Mouse (Mus musculus): Measurements from ENCODE around the gene Plxnc1.

The Plxnc1 gene

DNA sequence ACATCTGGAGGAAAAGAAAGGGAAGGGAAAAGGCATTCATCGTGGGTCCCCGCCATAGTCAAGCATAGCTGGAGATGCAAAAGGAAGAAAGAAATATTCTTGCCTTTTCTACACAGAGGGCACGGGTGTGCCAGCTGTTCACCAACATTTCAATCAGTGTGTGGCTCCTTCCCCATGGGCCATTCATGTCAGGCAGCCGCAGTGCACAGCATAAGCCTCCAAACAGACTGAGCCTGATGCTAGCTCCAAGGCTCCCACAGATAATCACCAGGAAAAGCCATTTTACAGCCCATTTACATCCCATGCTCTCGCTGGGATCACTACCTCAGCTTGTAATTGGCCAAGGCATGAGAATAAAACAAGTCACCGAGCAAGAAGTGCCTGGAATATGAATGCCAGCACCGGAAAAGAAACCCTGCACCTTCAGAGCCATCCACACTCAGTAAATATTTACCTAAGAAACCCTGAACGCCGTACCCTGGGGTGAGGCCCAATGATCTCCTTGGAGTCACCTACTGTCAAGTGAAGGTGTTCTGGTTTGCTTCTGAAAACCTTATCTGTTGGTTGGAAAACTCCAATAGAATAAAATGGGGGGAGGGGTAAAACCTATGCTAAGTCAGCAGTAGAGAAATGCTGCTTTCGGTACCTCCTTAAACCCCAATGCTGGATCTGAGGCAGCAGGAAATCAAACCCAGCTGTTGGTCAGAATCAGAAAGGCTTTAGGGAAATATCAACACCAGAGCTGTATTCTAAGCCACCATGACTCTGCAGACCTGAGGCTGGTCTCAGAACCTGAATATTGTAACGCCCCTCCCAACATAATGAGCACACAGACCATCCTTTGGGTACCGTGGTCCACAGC is 77.4 kb downstream of the Plxnc1 start:
- DNase-seq (ENCODE audit: low read depth, low spot score) = no peak

DNA sequence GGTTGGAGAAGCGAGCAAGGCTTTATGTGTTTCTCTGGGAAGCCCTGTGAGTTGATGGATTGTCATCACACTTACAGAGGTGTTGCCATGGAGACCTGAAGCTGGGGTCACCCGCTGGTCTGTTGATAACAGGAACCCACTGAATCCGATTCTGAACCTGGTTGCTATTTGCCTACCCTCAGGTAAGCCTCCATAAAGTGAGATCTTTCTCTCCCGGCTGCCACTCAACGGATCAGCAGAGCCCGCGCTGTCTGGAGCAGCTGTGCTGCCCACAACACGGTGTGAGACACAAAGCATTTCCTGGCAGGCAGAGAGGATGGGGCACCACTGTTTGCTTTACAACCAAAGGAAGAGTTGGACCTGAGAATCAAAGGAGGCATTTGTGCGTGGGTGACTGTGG is 79.4 kb downstream of the Plxnc1 start:
- no peak for DNase-seq (ENCODE audit: low read depth, low spot score)

DNA sequence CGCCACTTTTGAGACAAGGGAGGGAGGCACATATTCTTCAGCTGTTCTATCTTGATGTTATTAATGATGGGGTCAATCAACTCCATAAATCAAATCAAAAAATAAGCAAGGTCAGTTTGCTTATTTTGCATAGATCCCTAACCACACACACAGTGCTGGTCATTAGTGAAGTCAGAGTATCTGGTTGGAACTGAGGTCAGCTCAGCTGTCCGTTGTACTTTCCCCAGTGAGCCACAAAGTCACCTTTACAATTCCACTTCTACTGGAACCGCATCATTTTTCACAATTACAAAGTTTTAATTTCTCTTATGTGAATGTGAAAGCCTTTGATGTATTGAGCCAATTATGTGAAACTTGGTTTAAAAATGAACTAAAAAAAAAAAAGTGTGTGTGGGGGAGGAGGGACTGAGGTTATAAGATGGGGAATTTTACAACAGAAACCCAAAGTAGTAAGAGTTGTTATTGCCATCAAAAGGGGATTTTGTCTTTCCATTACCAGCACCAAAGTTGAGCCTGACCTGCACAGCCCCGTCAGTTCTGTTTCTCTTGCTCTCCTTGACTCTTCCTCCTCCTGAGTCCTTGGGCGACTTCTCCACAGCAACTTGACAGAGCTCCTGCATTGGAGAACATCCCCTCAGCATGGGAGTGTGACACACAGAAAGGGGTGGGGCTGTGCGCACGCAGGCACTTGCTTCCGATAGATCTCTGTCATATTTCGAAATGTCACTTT is 80.3 kb downstream of the Plxnc1 start:
- no peak for DNase-seq (ENCODE audit: low read depth, low spot score)

DNA sequence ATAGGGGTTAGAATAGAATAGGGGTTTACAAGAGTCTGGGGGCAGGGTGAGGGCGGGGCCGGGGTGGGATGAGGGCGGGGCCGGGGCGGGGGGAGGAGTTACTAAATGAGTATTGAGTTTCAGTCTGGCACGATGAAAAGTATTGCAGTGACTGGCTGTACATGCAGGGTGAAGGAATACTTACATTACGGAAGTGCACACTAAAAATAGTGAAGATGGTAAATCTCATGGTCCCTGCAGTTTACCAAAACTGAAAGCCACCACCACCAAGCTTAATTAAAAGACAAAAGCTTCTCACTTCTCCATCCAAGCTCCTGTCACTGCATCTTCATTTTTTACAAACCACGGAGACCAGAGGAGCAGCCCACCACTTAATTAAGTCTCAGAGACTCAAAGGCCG is 81.4 kb downstream of the Plxnc1 start:
- no peak for DNase-seq (ENCODE audit: low read depth, low spot score)

DNA sequence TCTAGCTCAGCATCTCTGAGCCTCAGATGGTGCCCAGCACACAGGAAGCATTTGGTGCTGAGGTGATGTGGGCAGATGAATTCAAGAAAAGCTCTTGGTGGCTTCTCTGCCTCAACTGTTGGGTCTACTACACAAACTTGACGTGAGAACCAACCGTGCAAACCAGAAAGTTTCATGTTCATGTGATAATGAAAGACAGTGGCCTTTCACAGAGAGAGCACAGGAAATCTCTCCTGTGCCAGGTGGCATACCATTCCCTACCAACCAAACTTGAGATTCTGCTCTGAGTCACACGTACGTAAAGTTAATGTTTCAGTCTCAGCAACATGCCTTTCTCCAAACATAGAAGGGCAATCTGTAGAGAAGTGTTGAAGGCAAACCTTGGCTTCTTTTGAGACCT is 83.8 kb downstream of the Plxnc1 start:
- no peak for DNase-seq (ENCODE audit: low read depth, low spot score)

DNA sequence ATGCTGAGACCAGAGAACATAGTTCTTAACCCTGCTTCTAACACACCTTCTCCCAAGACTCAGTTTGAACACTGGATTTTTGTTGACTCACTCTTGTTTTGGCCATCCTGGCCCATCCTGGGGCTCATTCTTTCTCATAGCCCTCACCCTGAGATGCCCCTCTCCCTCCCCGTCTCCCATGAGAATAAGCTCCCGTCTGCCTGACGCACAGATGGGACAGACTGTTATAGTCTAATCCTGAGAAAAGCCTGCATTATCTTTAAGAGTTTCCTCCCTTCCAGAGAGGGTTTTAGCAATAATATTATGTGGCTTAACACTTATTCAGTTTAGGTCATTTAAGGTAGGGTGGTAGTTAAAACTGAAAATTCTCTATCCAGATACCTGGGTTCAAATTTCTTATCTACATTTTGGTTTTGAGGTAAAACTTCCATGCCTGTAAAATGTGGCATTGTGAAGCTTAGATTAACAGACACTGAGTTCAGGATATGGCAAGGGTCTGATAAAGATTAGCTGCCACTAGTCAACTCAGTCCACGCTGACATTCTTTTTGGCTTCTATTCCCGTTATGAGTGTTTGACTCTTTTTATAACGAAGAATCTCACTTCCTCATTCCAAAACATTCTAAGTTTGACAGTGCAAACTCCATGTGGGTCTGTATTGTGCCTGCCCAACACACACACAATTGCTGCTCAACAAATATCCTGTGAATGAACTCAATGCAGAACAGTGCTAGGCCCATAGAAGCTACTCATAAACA is 86.2 kb downstream of the Plxnc1 start:
- no peak for DNase-seq (ENCODE audit: low read depth, low spot score)

DNA sequence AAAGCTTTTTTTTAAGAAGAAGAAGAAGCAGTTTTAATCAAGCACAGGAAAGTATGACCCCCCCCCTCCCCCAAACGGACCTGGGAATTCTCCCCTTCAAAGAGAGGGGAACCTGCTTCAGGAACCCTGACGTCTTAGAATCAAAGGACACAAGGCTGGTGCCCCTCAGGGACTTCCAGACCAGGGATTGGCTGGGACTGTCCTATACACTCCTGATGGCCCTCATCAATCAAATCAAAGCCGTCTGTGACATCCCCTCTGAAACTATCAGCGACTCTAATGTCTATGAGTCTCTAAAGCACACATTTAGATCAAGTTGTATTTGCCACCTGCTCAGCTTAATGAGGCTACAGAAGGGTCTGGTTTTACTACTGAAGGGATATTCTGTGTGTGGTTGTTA is 94.1 kb downstream of the Plxnc1 start:
- no peak for DNase-seq (ENCODE audit: low read depth, low spot score)

DNA sequence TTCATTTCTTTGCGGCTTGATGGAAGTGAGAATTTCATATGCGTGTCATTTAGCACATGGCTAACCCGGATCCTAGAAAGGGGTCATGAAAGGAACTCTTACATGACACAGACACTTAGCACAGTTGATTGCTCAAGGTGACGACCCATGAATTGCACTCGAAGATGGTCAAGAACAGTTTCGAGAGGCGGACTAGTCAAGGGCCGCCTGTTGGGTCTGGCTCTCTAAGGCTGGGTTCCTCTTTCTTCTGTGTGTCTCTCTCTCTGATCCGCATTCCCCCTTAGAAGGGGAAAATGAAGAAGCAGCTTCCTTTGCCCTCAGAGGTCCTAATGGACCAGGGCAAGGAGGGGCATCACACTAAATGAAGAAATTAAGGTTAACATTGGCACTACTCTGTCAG is 94.7 kb downstream of the Plxnc1 start:
- DNase-seq (ENCODE audit: low read depth, low spot score) = no peak

DNA sequence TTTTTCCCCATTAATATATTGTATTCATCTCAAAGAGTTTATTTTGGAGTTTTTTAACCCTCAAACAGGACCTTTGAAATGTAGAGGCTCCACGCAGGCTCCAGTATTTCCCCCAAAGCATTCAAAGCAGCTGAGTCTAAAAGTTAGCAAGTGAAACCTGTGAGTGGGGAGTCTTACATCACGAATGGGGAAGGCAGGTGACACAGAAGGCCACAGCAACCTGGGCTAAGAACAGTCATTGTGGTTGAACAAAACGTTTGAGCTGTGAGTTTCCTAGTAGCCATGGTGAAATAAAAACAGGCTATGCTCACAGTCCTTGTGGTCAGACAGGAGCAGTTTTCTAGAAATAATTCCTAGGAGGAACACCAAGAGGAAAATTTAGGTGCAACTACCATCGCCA is 95.3 kb downstream of the Plxnc1 start:
- no peak for DNase-seq (ENCODE audit: low read depth, low spot score)

DNA sequence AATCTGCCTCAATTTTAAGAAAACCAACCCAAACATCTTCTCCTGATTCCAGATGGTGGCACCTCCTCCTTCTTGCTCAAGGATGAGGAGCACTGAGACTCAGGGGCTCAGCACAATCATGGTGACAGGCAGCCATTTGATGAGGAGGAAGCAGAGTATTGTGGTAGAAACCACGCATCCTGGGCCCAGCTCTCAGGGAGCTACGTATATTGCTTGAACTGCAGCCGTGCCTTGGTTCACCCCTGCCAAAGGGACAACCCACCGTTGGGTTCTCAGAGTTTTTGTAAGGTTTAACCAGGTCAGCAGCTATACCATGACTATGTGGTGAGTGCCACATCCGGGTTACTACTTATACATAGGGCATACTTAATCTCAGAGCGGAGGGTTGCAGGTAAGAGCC is 96.3 kb downstream of the Plxnc1 start:
- no peak for DNase-seq (ENCODE audit: low read depth, low spot score)

DNA sequence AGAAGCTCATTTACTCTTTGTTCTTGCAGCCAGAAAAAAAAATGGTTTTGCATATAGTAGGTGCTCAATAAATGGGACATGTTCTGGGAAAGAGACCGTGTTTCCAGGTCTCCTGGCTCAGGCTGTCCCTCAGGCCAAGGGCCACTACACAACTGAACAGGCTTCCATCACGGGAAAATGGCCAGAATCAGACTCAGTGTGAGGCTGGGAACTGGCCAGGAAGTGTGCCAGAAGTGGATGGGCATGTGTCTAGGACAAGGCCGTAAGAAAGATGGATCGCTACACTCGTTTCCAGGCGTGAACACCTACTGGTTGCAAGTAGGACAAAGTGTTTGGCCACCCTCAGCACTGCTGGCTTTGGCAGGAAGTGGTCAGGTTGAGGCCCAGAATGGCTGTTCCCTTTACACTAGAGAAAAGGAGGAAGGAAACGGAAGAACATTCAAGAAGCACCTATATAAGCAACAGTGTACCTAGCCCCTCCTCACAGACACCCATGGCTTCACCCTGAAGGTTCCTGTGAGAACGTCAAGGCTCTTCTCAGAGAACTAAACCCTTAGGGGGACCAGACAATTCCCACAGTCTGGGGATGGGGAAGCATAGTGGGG is 98.0 kb downstream of the Plxnc1 start:
- DNase-seq (ENCODE audit: low read depth, low spot score) = no peak

DNA sequence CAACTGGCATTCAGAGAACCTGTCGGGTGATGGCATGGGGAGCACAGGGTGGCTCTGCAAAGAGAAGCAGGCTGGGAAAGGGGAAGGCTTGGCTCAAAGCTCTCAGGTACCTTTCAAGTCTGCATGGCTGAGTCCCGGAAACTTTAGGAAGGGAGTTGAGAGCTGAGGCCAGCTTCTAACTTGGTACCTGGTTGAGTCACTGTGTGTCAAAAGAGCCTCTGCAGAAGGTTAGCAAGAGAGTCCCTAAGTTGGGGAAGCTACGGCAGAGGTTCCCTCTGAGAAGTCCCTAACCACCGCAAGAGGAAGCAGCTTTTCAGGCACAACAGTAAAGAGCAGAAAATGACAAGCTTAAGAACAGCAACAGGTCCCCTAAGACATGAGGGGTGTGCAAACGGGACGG is 99.9 kb downstream of the Plxnc1 start:
- DNase-seq (ENCODE audit: low read depth, low spot score) = no peak

DNA sequence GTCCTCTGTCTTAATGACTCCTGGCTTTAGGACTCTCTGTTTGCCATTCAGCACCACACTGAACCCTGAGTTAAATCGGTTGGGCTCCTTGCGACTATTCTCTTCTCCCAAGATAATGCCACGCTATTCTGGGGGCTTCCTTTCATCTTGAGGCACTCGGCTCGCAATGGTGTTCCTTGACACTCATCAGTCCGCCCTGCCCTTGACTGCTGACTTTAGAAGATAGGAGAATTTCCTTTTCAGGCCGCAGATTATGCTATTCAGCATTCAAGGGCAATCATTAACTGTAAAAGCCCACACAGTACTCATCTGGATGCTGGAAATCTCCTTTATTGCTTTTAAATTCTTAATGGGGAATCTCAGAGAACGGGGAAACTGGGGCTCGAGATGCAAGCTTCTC is 108.8 kb downstream of the Plxnc1 start:
- DNase-seq (ENCODE audit: low read depth, low spot score) = no peak

DNA sequence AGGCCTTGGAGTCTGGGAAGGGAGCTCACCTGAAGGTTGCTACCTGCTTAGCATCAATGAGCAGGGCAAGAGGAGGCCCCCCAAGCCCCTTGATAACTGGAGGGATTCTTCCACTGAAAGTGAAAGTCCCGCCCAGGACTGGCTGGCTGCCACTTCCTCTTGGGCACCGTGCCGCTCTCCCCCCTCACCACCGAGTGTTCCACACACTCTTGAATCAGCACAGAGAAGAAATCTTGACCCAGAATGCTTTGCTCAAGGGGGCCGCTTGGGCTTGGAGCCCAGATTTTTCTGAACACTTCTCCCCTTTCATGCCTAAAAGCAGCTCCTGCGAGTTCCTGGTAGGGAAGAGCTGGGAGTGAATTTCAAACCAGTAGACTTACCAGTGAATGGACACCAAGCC is 115.2 kb downstream of the Plxnc1 start:
- peak; percentile 60 for DNase-seq (ENCODE audit: low read depth, low spot score)

DNA sequence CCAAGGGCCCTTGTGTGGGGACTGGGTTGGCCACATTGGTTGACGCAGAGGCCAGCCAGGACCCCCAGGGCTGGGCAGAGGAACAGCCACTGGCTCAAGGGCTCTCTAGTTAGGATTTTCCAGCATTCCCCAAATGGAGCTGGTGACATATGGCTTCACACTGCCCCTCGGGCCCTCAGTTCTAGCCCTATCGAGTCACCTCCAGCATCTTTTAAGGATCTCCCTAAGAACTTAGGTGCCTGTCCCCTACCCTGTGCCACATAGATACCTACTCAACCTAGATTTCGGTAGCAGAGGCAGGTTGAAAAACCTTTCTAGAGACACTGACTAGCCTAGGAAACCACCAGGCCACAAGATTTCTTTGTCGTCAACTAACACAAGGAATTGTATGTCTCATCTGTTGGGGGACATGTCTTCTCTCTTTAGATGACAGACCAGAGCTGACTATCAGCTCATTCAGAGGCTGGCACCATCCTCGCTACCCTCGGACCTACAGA is 115.9 kb downstream of the Plxnc1 start:
- DNase-seq (ENCODE audit: low read depth, low spot score) = no peak

DNA sequence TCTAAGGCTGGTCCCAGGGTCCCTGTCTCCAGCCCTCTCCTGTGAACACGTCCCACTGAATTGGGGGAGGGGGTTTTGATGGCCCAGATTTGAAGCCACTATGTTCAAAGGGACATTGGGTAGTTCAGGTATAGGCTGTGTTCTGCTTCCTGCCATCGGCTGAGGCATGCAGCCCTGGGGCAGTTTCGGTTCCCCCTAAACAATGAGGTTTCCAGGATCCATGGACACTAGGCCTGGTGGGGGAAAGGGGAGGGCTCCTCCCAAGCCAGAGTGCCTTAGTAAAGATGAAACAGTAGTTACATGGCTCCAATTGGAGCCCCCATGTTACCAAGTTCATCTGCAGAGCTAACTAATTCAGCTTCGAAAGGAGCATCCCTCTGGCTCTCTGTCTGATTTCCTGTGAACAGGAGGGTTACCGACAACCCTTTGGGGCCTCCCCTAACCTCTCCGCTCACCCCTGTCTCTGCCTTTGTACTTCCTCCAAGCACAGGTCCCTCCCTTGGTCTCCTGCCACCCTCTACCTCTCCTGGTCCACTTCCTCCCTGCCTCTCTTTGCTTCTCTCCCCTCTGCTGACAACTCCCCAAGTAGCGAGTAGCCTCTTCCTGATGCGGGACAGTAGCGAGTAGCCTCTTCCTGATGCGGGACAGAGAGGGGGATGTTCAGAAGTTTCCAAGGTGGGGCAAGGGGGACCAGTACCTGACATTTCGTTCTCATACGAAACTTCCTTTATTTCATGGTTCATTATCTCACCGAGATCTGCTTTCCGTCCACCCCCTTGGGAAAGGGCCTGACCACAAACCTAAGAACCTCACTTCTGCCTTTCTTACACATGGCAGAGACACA is 116.5 kb downstream of the Plxnc1 start:
- DNase-seq (ENCODE audit: low read depth, low spot score) = no peak

DNA sequence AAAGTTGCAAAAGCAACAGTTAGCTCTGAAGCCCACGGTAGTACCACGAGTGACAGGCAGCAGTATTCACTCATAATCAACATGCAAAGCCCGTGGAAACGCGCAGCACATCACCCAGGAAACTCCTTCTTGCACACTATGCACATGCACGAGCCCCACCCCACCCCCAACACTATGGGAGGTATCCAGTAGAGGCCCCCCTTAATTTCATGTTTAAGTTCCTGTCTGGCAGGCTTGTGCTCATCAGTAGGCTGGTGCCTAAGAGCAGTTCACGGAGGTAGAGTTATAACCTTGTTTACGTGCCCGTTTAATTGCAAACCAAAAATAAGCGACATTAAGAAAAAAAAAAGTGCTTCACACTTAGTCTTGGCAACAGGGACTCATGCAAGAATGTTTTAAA is 117.3 kb downstream of the Plxnc1 start:
- no peak for DNase-seq (ENCODE audit: low read depth, low spot score)

DNA sequence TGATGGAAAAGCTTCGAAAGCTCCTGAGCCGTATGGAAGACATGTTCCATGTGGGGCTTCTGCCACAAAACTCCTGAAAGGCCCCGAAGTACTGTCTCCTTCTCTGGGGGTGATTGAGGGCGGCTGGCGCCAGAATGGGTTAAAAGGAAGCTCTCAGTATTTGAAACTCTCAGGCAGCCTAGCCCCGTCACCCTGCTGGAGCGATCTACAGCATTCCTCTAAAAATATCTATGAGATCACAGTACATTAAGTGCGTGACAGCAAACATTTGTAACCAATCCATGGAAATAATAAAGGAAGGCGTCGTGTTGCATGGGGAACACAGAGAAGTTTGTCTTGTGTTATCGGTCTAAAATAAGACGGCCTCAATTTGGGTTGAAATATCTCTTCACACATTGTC is 118.2 kb downstream of the Plxnc1 start:
- DNase-seq (ENCODE audit: low read depth, low spot score) = no peak

DNA sequence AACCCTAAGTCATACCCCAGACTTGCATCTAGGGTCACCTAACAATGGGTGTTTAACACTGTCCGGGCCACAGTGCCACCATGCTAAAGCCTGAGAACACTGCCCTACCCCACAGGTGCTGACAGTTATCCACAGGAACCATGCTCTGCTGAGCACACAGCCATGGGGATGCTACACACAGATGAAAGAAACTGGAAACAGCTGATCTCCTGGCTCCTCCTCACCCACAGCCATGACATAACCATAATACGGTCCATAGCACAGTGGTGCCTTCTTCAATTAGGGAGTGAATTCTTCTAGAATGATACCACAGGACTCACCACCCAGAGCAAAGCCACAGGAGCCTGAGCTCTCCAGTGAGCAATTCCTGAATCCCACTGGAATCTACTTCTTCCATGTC is 118.7 kb downstream of the Plxnc1 start:
- DNase-seq (ENCODE audit: low read depth, low spot score) = no peak

DNA sequence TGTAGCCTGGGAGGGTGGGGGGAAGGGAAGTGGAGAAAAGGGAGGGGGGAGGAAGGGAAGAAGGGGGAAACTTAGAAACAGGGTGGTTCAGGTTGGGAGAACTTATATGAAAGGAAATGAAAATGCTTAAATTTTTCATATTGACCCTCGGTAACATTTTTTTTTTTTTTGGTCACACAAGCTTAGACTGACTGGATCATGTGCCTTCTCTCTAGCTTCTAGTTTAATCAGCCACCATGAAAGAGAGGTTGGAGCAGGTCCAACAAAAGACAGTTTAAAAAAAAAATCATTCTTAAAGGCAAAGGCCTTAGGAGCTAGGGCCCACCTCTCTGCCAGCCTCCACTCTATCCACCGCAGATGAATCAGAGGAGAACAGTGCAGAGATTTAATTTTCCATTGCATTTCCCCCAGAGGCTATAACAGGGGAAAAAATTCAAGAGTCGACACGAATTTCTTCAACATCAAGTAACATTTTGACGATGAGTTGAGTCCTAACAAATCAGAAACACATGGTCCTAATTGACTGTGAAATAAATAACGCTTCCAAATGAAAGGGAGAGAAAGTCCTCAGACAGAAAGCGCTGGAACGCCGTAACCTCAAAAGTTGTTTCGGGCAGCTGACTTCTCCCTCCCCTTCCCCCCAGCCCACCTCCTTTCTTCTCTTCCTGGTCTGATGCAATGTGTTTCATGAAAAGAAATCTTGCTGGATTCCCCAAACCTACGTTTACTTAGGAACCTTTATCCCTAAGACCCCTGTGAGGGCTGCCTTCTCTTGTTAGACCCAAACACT is 120.5 kb downstream of the Plxnc1 start:
- peak; percentile 34 for DNase-seq (ENCODE audit: low read depth, low spot score)

Data from skeletal muscle tissue, adult 2 months (tissue).